Mouse (Mus musculus) megakaryocyte, adult 5-6 weeks (primary cell): ENCODE results near the gene Secisbp2l. TPM values are rescaled to one million over a fixed set of nuclear protein-coding genes. Genes with fewer than 3 reads are reported as not detected.

Source experiments
- ATAC-seq: 2 replicates; pipeline ENCODE4 v1.8.0; 2016; ENCODE audit warnings: mild to moderate bottlenecking, inconsistent platforms; ENCODE audit not compliant: poor library complexity, severe bottlenecking
- total RNA-seq, 2 experiments: library from RNA; stranded (forward) in 1 of 2; stranded (reverse) in 1 of 2; fragments of 153-499, 151-499 nt in 1 of 2; fragments of 221-1000, 200-1000 nt in 1 of 2; gene quantifications; 2 replicates each; pipeline versions ENCODE4 v1.2.3 to v1.2.4; 2015 to 2017

The Secisbp2l gene
- total RNA-seq, 2 experiments from 2014 or later, result 19.1 to 28.1 TPM

DNA sequence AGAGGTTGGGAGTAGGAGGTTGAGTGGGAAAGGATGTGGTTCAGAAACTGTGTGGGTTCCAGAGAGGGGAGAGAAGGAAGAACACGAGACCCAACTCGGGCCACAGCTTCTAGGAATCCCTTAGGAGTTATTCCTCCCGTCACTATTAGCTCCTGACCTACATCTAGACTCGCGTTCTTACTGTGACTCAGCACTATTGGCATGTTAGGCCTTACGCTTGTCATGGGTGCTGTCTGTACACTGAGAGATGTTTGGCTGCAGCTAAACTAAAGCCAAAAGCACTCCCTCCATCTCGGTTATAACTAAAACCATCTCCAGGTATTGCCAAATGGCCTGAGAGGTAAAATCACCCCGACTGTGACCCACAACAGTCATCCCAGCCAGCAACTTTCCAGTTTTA, 66.1 kb downstream of the Secisbp2l start:
- no peak for ATAC-seq

DNA sequence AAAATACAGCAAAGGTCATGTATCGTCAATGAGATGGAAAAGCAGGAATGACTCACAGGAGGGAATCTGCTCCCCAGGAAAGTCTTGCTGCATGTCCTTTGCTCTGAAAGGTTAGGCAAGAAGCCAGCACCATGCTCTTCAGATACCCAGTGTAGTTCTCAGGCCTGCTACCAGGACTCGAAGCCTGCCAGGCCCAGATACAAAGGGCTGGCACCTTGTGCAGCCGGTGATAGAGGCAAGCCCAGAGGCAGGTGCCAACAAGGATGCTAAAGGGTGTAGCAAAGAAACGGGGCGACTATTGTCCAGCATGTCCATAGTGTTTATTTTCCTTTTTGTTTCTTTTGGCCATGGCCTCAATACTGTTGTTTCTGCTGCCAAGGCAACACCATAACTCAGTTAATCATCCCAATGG, 76.2 kb downstream of the Secisbp2l start:
- ATAC-seq, result no peak

DNA sequence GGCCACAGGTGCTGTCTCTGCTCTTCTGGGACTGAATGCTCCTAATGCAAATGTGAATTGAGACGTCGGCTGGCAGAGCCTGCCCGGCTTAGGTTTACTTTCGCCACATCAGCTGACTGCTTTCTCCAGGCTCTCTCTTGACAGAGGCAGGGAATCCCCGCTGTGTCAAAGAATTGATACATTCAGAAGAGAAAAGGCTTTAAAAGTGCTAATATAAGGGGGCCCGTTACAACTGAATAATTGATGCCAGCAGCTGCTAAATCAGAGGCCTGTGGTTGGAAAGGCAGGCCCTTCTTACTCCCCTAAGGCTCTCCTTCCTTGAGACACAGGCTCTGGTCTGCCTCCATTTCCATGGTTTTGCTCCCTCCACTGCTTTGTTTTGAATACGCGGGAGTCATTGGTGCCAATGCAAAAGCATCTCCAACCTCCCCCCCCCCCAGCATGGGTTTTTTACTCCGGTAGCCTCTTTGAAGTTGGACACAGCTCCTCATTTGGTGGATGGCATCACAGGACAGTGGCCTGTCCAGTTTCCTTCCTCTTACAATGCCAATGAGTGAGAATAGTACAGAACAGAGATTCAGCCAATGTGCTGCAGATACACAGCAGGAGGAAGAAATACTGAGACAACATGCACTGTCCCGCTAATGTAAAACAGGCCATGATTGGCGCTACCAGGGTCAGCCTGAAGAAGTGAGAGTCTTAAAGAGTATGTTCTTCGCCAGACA, 77.6 kb downstream of the Secisbp2l start:
- no peak for ATAC-seq

DNA sequence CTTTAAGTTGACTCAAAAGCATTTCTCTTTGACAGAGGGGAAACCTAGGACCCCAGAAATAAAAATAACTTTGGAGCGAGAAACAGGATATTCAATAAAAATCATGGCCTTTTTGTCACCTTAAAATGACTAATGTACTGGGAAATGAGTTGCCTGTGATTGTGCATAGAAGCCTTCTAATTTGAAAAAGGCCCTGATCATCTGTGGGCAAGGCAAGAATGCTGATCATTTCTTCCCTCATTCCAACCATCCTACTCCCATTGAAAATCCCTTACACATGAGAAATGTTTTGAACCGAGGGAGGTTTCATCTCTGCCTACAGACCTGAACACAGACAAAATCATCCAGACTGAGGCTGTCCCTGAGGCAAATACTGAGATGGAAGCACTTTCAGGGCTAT, 79.8 kb downstream of the Secisbp2l start:
- ATAC-seq, result no peak

- no peak for ATAC-seq
Observed at GRCm38 (mm10) chr2:125701606-125702005, 81.1 kb downstream of the Secisbp2l start.

- no peak for ATAC-seq
Observed at GRCm38 (mm10) chr2:125696219-125696618, 86.5 kb downstream of the Secisbp2l start.

DNA sequence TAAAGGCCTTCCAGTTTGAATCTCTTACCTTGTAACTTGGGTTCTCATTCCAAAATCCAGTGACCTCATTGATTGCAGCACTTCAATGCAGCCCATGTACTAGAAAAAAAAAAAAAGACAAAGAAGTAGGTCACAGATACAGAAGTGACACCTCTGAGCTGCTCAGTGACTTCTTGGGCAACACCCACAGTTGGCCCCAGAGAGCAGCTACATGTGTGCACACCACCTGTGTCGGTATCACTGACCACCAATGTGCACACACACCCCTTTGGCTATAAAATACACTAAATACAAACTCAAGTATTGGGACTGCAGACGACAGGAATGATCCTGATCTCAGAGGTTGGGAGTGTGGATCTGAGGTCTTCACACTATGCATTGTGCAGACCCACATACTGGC, 87.9 kb downstream of the Secisbp2l start:
- ATAC-seq, result no peak

DNA sequence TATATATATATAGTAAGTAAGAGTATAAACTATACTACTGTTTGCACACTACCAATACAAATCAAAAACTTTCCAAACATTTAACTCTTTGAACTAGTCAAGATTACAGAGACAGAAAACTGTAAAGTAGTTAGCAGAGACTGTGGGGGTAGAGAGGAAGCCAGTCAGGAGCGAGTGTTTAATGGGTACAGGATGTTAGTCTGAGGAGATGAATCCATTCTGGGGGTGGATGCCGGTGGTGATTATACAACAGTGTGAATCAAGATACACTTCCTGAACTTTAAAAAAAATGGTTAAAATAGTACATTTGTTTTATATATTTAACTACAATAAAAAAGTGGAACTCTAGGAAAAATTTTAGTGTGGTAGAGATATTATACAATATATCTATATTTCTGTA, 90.7 kb downstream of the Secisbp2l start:
- ATAC-seq, result no peak

Other genes starting within 250 kb of the Secisbp2l start
- 3.7 and 3.8 TPM in 2 replicates for gene Cep152, start 157.8 kb downstream of the Secisbp2l start, total RNA-seq (2015)
- 14.4 and 14.7 TPM in 2 replicates for gene Cep152, start 157.8 kb downstream of the Secisbp2l start, total RNA-seq (2017)
- 66.2 and 78.6 TPM in 2 replicates for gene Eid1, start 109.8 kb downstream of the Secisbp2l start, total RNA-seq (2015)
- gene Eid1, start 109.8 kb downstream of the Secisbp2l start, total RNA-seq (2017), result 112 and 121 TPM in 2 replicates
- gene Shc4, start 58.7 kb downstream of the Secisbp2l start, total RNA-seq (2015), result 0.13 and 0.46 TPM in 2 replicates
- gene Shc4, start 58.7 kb downstream of the Secisbp2l start, total RNA-seq (2017), result 0.07 and 0.16 TPM in 2 replicates
- gene Galk2, start 76.2 kb upstream of the Secisbp2l start, total RNA-seq (2015), result 21.2 and 24.6 TPM in 2 replicates
- 39.7 and 74.5 TPM in 2 replicates for gene Galk2, start 76.2 kb upstream of the Secisbp2l start, total RNA-seq (2017)
- 83.8 and 92.2 TPM in 2 replicates for gene Cops2, start 76.3 kb upstream of the Secisbp2l start, total RNA-seq (2015)
- gene Cops2, start 76.3 kb upstream of the Secisbp2l start, total RNA-seq (2017), result 111 and 148 TPM in 2 replicates